Mouse (Mus musculus) megakaryocyte, embryonic 14.5 days (primary cell): Measurements from ENCODE around the gene Pias3.

Experiments used
- FLI1 ChIP-seq: IDR thresholded peaks from 2 replicates; pipeline ENCODE4 v1.6.1; 2012; ENCODE audit warnings: low read length, inconsistent platforms, mixed read lengths
- GATA1 ChIP-seq: IDR thresholded peaks from 3 replicates; pipeline ENCODE4 v1.6.1; 2012; ENCODE audit warnings: mixed read lengths, low read length, inconsistent platforms, borderline replicate concordance

DNA sequence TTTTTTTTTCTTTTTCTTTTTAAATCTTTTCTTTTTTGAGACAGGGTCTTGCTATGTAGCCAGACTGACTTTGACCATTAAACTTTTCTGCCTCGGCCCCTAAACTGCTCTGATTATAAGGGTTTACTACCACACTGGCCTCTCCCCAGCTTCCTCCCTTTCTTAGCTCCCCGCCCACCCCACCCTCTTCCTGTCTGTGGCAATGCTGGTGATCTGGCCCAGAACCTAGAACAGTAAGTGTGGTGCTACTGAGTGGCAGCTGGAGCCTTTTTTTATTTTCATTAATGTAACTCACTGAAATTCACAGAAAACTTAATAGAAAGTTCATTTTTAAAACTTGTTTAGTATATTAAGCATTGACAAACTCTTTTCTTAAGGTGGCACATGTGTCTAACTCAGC lies 19.7 kb downstream of the Pias3 start:
- TF ChIP-seq GATA1 (no peak), FLI1 (no peak)
